Mouse (Mus musculus): ENCODE data around the gene Ppfibp2. TPM values are rescaled to one million over a fixed set of nuclear protein-coding genes. Genes with fewer than 3 reads are reported as not detected.
A peak's percentile ranks its signal among the peaks of the same experiment; 100 is the strongest.

Ppfibp2 gene
- polyA plus RNA-seq, 1 experiment from 2014 or later, result 15.1 TPM

- Histone ChIP-seq H3K9ac (replicated peaks) (no peak overlapping the region), H3K27ac (no peak overlapping the region), H3K9me3 (peaks cover 9% of the 10 kb centered on the region; the same call in 1 of the 2 replicates), H3K36me3 (peaks cover 70% of the 10 kb centered on the region), H3K4me3 (replicated peaks) (no peak overlapping the region), H3K27me3 (no peaks in the 10 kb centered on the region), H3K4me1 (replicated peaks) (peaks cover 3% of the 10 kb centered on the region), H3K4me2 (no peak overlapping the region)
- 85% methylated on average over 3 of the region's 3 CpGs for WGBS
- ATAC-seq (ENCODE audit: insufficient number of reproducible peaks, insufficient read depth, low FRiP score, low TSS enrichment, low read depth), result no peak
Measured at GRCm38 (mm10) chr7:107574276-107574675, 20.7 kb upstream of the Ppfibp2 start.

- WGBS, result 51% methylated on average over 2 of the region's 2 CpGs
- peaks cover 18% of the 10 kb centered on the region; the same call in 1 of the 2 replicates for H3K4me1 ChIP-seq (replicated peaks)
- no peaks in the 10 kb centered on the region for H3K27me3 ChIP-seq
- peaks cover 34% of the 10 kb centered on the region for H3K36me3 ChIP-seq
- no peak overlapping the region for H3K4me3 ChIP-seq (replicated peaks)
- H3K9ac ChIP-seq (replicated peaks), result no peak overlapping the region
- H3K9me3 ChIP-seq, result no peaks in the 10 kb centered on the region
- H3K4me2 ChIP-seq, result no peak overlapping the region
- no peak for ATAC-seq (ENCODE audit: insufficient number of reproducible peaks, insufficient read depth, low FRiP score, low TSS enrichment, low read depth)
- H3K27ac ChIP-seq, result no peak overlapping the region
Measured at GRCm38 (mm10) chr7:107592641-107593040, 2.4 kb upstream of the Ppfibp2 start.

GRCm38 (mm10) chr7:107593904-107594303 is 1.1 kb upstream of the Ppfibp2 start:
- H3K27me3 ChIP-seq, result no peaks in the 10 kb centered on the region
- no peak overlapping the region for H3K9ac ChIP-seq (replicated peaks)
- no peak overlapping the region for H3K27ac ChIP-seq
- peak overlapping the region; percentile 94; the same call in 1 of the 2 replicates for H3K4me2 ChIP-seq
- peaks cover 18% of the 10 kb centered on the region; the same call in 1 of the 2 replicates for H3K4me1 ChIP-seq (replicated peaks)
- H3K36me3 ChIP-seq, result peaks cover 34% of the 10 kb centered on the region
- no peak for ATAC-seq (ENCODE audit: insufficient number of reproducible peaks, insufficient read depth, low FRiP score, low TSS enrichment, low read depth)
- WGBS, result 34% methylated on average over 7 of the region's 7 CpGs
- H3K4me3 ChIP-seq (replicated peaks), result no peak overlapping the region
- H3K9me3 ChIP-seq, result no peaks in the 10 kb centered on the region

GRCm38 (mm10) chr7:107594325-107594856 is 616 bp upstream of the Ppfibp2 start:
- H3K27ac ChIP-seq, result no peak overlapping the region

GRCm38 (mm10) chr7:107595426-107595825 is 419 bp downstream of the Ppfibp2 start:
- 0 out of 2 replicates have a peak, but pooled peaks have one; percentile 8 for ATAC-seq (ENCODE audit: insufficient number of reproducible peaks, insufficient read depth, low FRiP score, low TSS enrichment, low read depth)
- Histone ChIP-seq H3K9ac (replicated peaks) (peak overlapping the region; percentile 54), H3K4me3 (replicated peaks) (peak overlapping the region; percentile 54), H3K4me2 (peak overlapping the region; percentile 94), H3K4me1 (replicated peaks) (peaks cover 18% of the 10 kb centered on the region; the same call in 1 of the 2 replicates), H3K9me3 (no peaks in the 10 kb centered on the region), H3K36me3 (peaks cover 27% of the 10 kb centered on the region), H3K27ac (no peak overlapping the region), H3K27me3 (no peaks in the 10 kb centered on the region)
- 13% methylated on average over 13 of the region's 13 CpGs for WGBS

More at GRCm38 (mm10) chr7:107594325-107594856, 616 bp upstream of the Ppfibp2 start:
- peaks cover 34% of the 10 kb centered on the region for H3K36me3 ChIP-seq
- WGBS, result 2% methylated on average over 16 of the region's 16 CpGs
- peak; percentile 54; the same call in 1 of the 2 replicates for ATAC-seq (ENCODE audit: insufficient number of reproducible peaks, insufficient read depth, low FRiP score, low TSS enrichment, low read depth)
- H3K9ac ChIP-seq (replicated peaks), result peak overlapping the region; percentile 54
- H3K4me3 ChIP-seq (replicated peaks), result peak overlapping the region; percentile 54
- H3K4me1 ChIP-seq (replicated peaks), result peaks cover 18% of the 10 kb centered on the region; the same call in 1 of the 2 replicates
- peak overlapping the region; percentile 94 for H3K4me2 ChIP-seq
- no peaks in the 10 kb centered on the region for H3K9me3 ChIP-seq
- H3K27me3 ChIP-seq, result no peaks in the 10 kb centered on the region

GRCm38 (mm10) chr7:107596753-107597152 is 1.7 kb downstream of the Ppfibp2 start:
- Histone ChIP-seq H3K36me3 (peaks cover 14% of the 10 kb centered on the region), H3K4me3 (replicated peaks) (no peak overlapping the region), H3K4me1 (replicated peaks) (peaks cover 18% of the 10 kb centered on the region; the same call in 1 of the 2 replicates), H3K4me2 (no peak overlapping the region), H3K9ac (replicated peaks) (no peak overlapping the region), H3K27ac (no peak overlapping the region), H3K9me3 (no peaks in the 10 kb centered on the region), H3K27me3 (no peaks in the 10 kb centered on the region)
- ATAC-seq (ENCODE audit: insufficient number of reproducible peaks, insufficient read depth, low FRiP score, low TSS enrichment, low read depth), result no peak

GRCm38 (mm10) chr7:107597956-107598355 is 2.9 kb downstream of the Ppfibp2 start:
- 80% methylated on average over 3 of the region's 3 CpGs for WGBS

GRCm38 (mm10) chr7:107600651-107601050 is 5.6 kb downstream of the Ppfibp2 start:
- Histone ChIP-seq H3K9ac (replicated peaks) (no peak overlapping the region), H3K27ac (no peak overlapping the region), H3K4me2 (no peak overlapping the region), H3K4me1 (replicated peaks) (0 out of 2 replicates have a peak, but pooled peaks cover 6% of the 10 kb centered on the region), H3K27me3 (no peaks in the 10 kb centered on the region), H3K9me3 (no peaks in the 10 kb centered on the region), H3K36me3 (no peaks in the 10 kb centered on the region), H3K4me3 (replicated peaks) (no peak overlapping the region)
- no peak for ATAC-seq (ENCODE audit: insufficient number of reproducible peaks, insufficient read depth, low FRiP score, low TSS enrichment, low read depth)
- WGBS, result 72% methylated on average over 5 of the region's 5 CpGs

More at GRCm38 (mm10) chr7:107597956-107598355, 2.9 kb downstream of the Ppfibp2 start:
- Histone ChIP-seq H3K27ac (no peak overlapping the region), H3K36me3 (peaks cover 2% of the 10 kb centered on the region; the same call in 1 of the 2 replicates), H3K9ac (replicated peaks) (no peak overlapping the region), H3K4me1 (replicated peaks) (peaks cover 18% of the 10 kb centered on the region; the same call in 1 of the 2 replicates), H3K4me2 (no peak overlapping the region), H3K4me3 (replicated peaks) (no peak overlapping the region), H3K9me3 (no peaks in the 10 kb centered on the region), H3K27me3 (no peaks in the 10 kb centered on the region)
- no peak for ATAC-seq (ENCODE audit: insufficient number of reproducible peaks, insufficient read depth, low FRiP score, low TSS enrichment, low read depth)

- no peak overlapping the region for H3K27ac ChIP-seq
- no peak overlapping the region for H3K4me2 ChIP-seq
- no peak overlapping the region for H3K9ac ChIP-seq (replicated peaks)
- no peaks in the 10 kb centered on the region for H3K4me1 ChIP-seq (replicated peaks)
- H3K27me3 ChIP-seq, result no peaks in the 10 kb centered on the region
- WGBS, result 86% methylated on average over 4 of the region's 4 CpGs
- ATAC-seq (ENCODE audit: insufficient number of reproducible peaks, insufficient read depth, low FRiP score, low TSS enrichment, low read depth), result no peak
- H3K9me3 ChIP-seq, result no peaks in the 10 kb centered on the region
- H3K36me3 ChIP-seq, result no peaks in the 10 kb centered on the region
- H3K4me3 ChIP-seq (replicated peaks), result no peak overlapping the region
Measured at GRCm38 (mm10) chr7:107602505-107602904, 7.5 kb downstream of the Ppfibp2 start.

- H3K4me1 ChIP-seq (replicated peaks), result no peaks in the 10 kb centered on the region
- H3K9me3 ChIP-seq, result no peaks in the 10 kb centered on the region
- no peak overlapping the region for H3K27ac ChIP-seq
- H3K9ac ChIP-seq (replicated peaks), result no peak overlapping the region
- no peak overlapping the region for H3K4me2 ChIP-seq
- no peaks in the 10 kb centered on the region for H3K27me3 ChIP-seq
- WGBS, result 66% methylated on average over 6 of the region's 6 CpGs
- H3K4me3 ChIP-seq (replicated peaks), result no peak overlapping the region
- no peaks in the 10 kb centered on the region for H3K36me3 ChIP-seq
- ATAC-seq (ENCODE audit: insufficient number of reproducible peaks, insufficient read depth, low FRiP score, low TSS enrichment, low read depth), result no peak
Measured at GRCm38 (mm10) chr7:107602913-107603312, 7.9 kb downstream of the Ppfibp2 start.

- Histone ChIP-seq H3K4me1 (replicated peaks) (no peaks in the 10 kb centered on the region), H3K4me2 (no peak overlapping the region), H3K36me3 (no peaks in the 10 kb centered on the region), H3K9me3 (no peaks in the 10 kb centered on the region), H3K27ac (no peak overlapping the region), H3K9ac (replicated peaks) (no peak overlapping the region), H3K27me3 (no peaks in the 10 kb centered on the region), H3K4me3 (replicated peaks) (no peak overlapping the region)
- WGBS, result 79% methylated on average over 1 of the region's 1 CpGs
- ATAC-seq (ENCODE audit: insufficient number of reproducible peaks, insufficient read depth, low FRiP score, low TSS enrichment, low read depth), result no peak
Measured at GRCm38 (mm10) chr7:107607766-107608165, 12.8 kb downstream of the Ppfibp2 start.

All from limb, embryonic 12.5 days (tissue).